Mouse (Mus musculus) left cerebral cortex, adult 11 months (tissue): Measurements from ENCODE around the gene Slc3a1.

Experiments
- DNase-seq: peaks from one replicate; pipeline ENCODE4 v3.0.0; 2022; ENCODE audit warnings: low spot score

Slc3a1 gene

GRCm38 (mm10) chr17:85089621-85090020, 61.4 kb downstream of the Slc3a1 start:
- no peak for DNase-seq

GRCm38 (mm10) chr17:85090120-85091099, 62.2 kb downstream of the Slc3a1 start, which contains the start of the genes Prepl and Camkmt:
Prepl (minus strand) TSS chr17:85090241.
Camkmt (plus strand) TSS chr17:85090552.
- DNase-seq = peak; percentile 90

- DNase-seq = no peak
These were observed 63.6 kb downstream of the Slc3a1 start for GRCm38 (mm10) chr17:85091762-85092161.

GRCm38 (mm10) chr17:85096396-85096795, 68.2 kb downstream of the Slc3a1 start:
- no peak for DNase-seq

- no peak for DNase-seq
These were observed 70.6 kb downstream of the Slc3a1 start for GRCm38 (mm10) chr17:85098677-85099323.

GRCm38 (mm10) chr17:85100232-85100631, 72.1 kb downstream of the Slc3a1 start:
- no peak for DNase-seq

GRCm38 (mm10) chr17:85101751-85102150, 73.6 kb downstream of the Slc3a1 start:
- DNase-seq = no peak

GRCm38 (mm10) chr17:85103310-85103709, 75.1 kb downstream of the Slc3a1 start:
- no peak for DNase-seq

GRCm38 (mm10) chr17:85110640-85111039, 82.5 kb downstream of the Slc3a1 start:
- DNase-seq = no peak

- no peak for DNase-seq
These were observed 85.3 kb downstream of the Slc3a1 start for GRCm38 (mm10) chr17:85113441-85113840.
